ENCODE assay signal across 15 mouse cellular contexts in the genomic region with DNA sequence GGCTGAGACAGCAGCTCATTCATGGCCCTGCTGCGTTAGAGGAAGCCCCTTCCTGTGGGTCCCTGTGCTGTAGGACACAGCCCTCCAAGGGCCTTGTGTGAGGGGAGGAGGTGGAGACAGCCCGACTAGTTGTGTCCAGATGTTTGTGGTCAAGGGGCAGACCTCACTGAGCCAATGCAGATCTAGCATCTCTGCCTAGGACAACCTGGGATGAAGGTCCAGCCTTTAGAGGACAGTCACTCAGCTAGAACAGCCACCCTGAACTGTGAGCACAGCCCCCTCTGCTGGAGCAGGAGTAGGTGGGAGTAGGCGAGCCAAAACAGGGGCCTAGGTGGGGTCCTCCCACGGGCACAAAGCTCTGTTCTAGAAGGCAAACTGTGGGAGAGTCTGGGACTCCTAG.
A peak's percentile ranks its signal among the peaks of the same experiment; 100 is the strongest.
DNase-seq lines count a peak whose midpoint lies in the region; ATAC-seq and TF ChIP-seq lines count a peak whose summit lies in the region.
"Had no signal": no experiment of that assay in that cellular context is flagged by ENCODE, and none has a peak within 500 bp of the region (broad histone marks: within the 10 kb centered on the region; RNA-seq: fewer than 3 reads in every experiment).

No protein-coding gene starts in this region.

- no peak for ATAC-seq in neural tube, embryonic 11.5 days (ENCODE audit: insufficient read depth, low FRiP score, low TSS enrichment)
- no peak for ATAC-seq in forebrain, postnatal 0 days
- ATAC-seq: Patski had no signal

- no peak overlapping the region for H3K4me3 ChIP-seq in heart, adult 2 months
- no peak overlapping the region for H3K4me3 ChIP-seq in neural tube, embryonic 11.5 days (ENCODE audit: low read depth, low read length)
- H3K4me3 ChIP-seq in forebrain, postnatal 0 days (ENCODE audit: low read depth, low read length): no peak overlapping the region
- H3K4me3 ChIP-seq: forebrain, embryonic 12.5 days had no signal

- TF ChIP-seq POLR2A in heart, adult 2 months (IDR thresholded peaks at IDR 0.05; ENCODE audit: insufficient read depth, low read depth, low read length): no peak

- H3K27me3 ChIP-seq in heart, adult 2 months (ENCODE audit: control insufficient read depth, insufficient read depth, low read length): no peaks in the 10 kb centered on the region; the same call in none of the 2 replicates
- peaks cover 9% of the 10 kb centered on the region; the same call in 1 of the 2 replicates for H3K27me3 ChIP-seq in neural tube, embryonic 11.5 days (ENCODE audit: control insufficient read depth, insufficient read depth, low read length)
- H3K27me3 ChIP-seq in forebrain, postnatal 0 days (ENCODE audit: insufficient read depth, low read length): no peaks in the 10 kb centered on the region
- H3K27me3 ChIP-seq: Patski had no signal

- H3K36me3 ChIP-seq in heart, adult 2 months (ENCODE audit: control insufficient read depth, insufficient read depth, low read length): no peaks in the 10 kb centered on the region
- no peaks in the 10 kb centered on the region for H3K36me3 ChIP-seq in neural tube, embryonic 11.5 days (ENCODE audit: control insufficient read depth, insufficient read depth, low read length)
- no peaks in the 10 kb centered on the region for H3K36me3 ChIP-seq in forebrain, postnatal 0 days (ENCODE audit: insufficient read depth)
- H3K36me3 ChIP-seq: forebrain, embryonic 12.5 days had no signal

- no peak overlapping the region for H3K4me2 ChIP-seq in neural tube, embryonic 11.5 days (ENCODE audit: low read depth)
- no peak overlapping the region for H3K4me2 ChIP-seq in forebrain, postnatal 0 days (ENCODE audit: low read depth)

- H3K9me3 ChIP-seq in neural tube, embryonic 11.5 days (ENCODE audit: control insufficient read depth, low read length): no peaks in the 10 kb centered on the region
- no peaks in the 10 kb centered on the region for H3K9me3 ChIP-seq in forebrain, postnatal 0 days (ENCODE audit: low read length)
- H3K9me3 ChIP-seq: forebrain, embryonic 12.5 days had no signal

- 34% methylated on average over 4 of the region's 4 CpGs for WGBS in heart, adult 2 months
- 18% methylated on average over 4 of the region's 4 CpGs for WGBS in neural tube, embryonic 11.5 days
- 28% methylated on average over 4 of the region's 4 CpGs for WGBS in forebrain, postnatal 0 days

- intact Hi-C loops in heart, adult 2 months (cut with DNase I): no loop called here

- DNase-seq in heart, adult 2 months: no peak
- DNase-seq in heart, adult 9 months (ENCODE audit: low spot score in 2 of 2): no peak
- peak; percentile 45 for DNase-seq in neural tube, embryonic 11.5 days (ENCODE audit: low spot score)
- DNase-seq in neural tube, embryonic 10.5 days (ENCODE audit: extremely low spot score, low spot score): no peak
- DNase-seq in kidney, postnatal 10 days: peak; percentile 30
- DNase-seq in spleen, adult 12 weeks (ENCODE audit: low spot score): no peak
- no peak for DNase-seq in adrenal gland, postnatal 10 days
- no peak for DNase-seq in forebrain, postnatal 0 days
- DNase-seq: adrenal gland, postnatal 14 days; cerebellum, adult 8-10 months; heart, postnatal 36 days; lung, postnatal 36 days; spleen, adult 18-20 months had no signal

- no peaks in the 10 kb centered on the region for H3K79me2 ChIP-seq in heart, adult 2 months (replicated peaks; ENCODE audit: control insufficient read depth, insufficient read depth, low read length)

- no peak overlapping the region for H3K9ac ChIP-seq in heart, adult 2 months (ENCODE audit: low read depth, low read length)
- H3K9ac ChIP-seq in neural tube, embryonic 11.5 days (ENCODE audit: low read length): no peak overlapping the region
- no peak overlapping the region for H3K9ac ChIP-seq in forebrain, postnatal 0 days
- H3K9ac ChIP-seq: forebrain, embryonic 12.5 days had no signal

- TF ChIP-seq EP300 in heart, adult 2 months (IDR thresholded peaks at IDR 0.05; ENCODE audit: insufficient read depth, low read depth, low read length): no peak

- no peak overlapping the region for H3K27ac ChIP-seq in heart, adult 2 months
- H3K27ac ChIP-seq in neural tube, embryonic 11.5 days (ENCODE audit: low read depth, low read length): no peak overlapping the region
- H3K27ac ChIP-seq in forebrain, postnatal 0 days (ENCODE audit: low read depth, low read length): no peak overlapping the region
- H3K27ac ChIP-seq: forebrain, embryonic 12.5 days had no signal

- peak; percentile 7; the same call in 1 of the 2 replicates for TF ChIP-seq CTCF in heart, adult 2 months (IDR thresholded peaks at IDR 0.05)
- TF ChIP-seq CTCF in forebrain, postnatal 0 days (IDR thresholded peaks at IDR 0.05; ENCODE audit: low read depth): no peak

- no peaks in the 10 kb centered on the region for H3K4me1 ChIP-seq in heart, adult 2 months (ENCODE audit: control insufficient read depth, insufficient read depth, low read length)
- peaks cover 4% of the 10 kb centered on the region; the same call in 1 of the 2 replicates for H3K4me1 ChIP-seq in neural tube, embryonic 11.5 days (ENCODE audit: control insufficient read depth, insufficient read depth, low read length)
- H3K4me1 ChIP-seq in forebrain, postnatal 0 days (ENCODE audit: insufficient read depth): no peaks in the 10 kb centered on the region

Comparison
In these comparisons a context has a peak if more than half of its experiments do, and no peak if none do; other contexts are left out.
1. DNase-seq: peak in neural tube, embryonic 11.5 days (single experiment) and kidney, postnatal 10 days (single experiment); none in heart, adult 2 months (0 of 2), heart, adult 9 months (0 of 2), neural tube, embryonic 10.5 days (single experiment), spleen, adult 12 weeks (single experiment), adrenal gland, postnatal 10 days (single experiment) and forebrain, postnatal 0 days (single experiment).